1 mouse cellular context compared by ENCODE assay signal in the genomic region with DNA sequence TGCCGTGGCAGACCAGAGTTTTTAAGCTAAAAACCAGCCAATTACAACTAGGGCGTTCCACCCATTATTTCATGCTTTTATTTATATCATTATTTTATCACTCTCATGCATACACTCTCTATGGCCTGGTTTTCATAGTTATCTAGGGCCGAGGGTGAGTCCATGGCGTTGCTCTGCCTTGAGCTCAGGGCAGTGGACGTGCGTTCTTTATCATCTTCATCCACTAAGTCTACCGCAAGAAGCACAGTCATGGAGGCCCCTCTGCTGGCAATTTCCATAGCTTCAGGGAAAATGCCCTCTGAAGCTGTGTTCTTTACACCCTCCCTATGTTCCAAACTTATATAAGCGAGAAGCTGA.
TF ChIP-seq lines count a peak whose summit lies in the region.

No protein-coding gene starts in this region.

TF ChIP-seq in MEL, 35 proteins besides CTCF, POLR2A, EP300 and RAD21 (continued from another document):
- TF ChIP-seq ETS1 (IDR thresholded peaks at IDR 0.05; ENCODE audit: low read depth, low read length), result 0 out of 2 replicates have a peak, but pooled peaks have one; percentile 22
- no peak for TF ChIP-seq MYB (IDR thresholded peaks at IDR 0.05; ENCODE audit: low read depth, low read length)
- TF ChIP-seq MYC (IDR thresholded peaks at IDR 0.05; ENCODE audit: low read depth, low read length), result no peak
- TF ChIP-seq TBP (IDR thresholded peaks at IDR 0.05; ENCODE audit: low read depth, low read length), result no peak
- no peak for TF ChIP-seq MAX (IDR thresholded peaks at IDR 0.05; ENCODE audit: low read length)
- TF ChIP-seq ELF1 (IDR thresholded peaks at IDR 0.05; ENCODE audit: low read depth, low read length), result no peak
- no peak for TF ChIP-seq SIN3A (IDR thresholded peaks at IDR 0.05; ENCODE audit: low read length)
- TF ChIP-seq NELFE (IDR thresholded peaks at IDR 0.05; ENCODE audit: low read depth, low read length), result no peak
- no peak for TF ChIP-seq POLR2AphosphoS5 (IDR thresholded peaks at IDR 0.05; ENCODE audit: borderline replicate concordance, low read depth, low read length)
- TF ChIP-seq USF1 (IDR thresholded peaks at IDR 0.05; ENCODE audit: low read depth, low read length), result no peak
- no peak for TF ChIP-seq E2F4 (IDR thresholded peaks at IDR 0.05; ENCODE audit: borderline replicate concordance, low read depth, low read length)
- TF ChIP-seq TCF12 (IDR thresholded peaks at IDR 0.05; ENCODE audit: low read depth, low read length), result peak; percentile 63
